Mouse (Mus musculus): ENCODE measurements at regions not wholly inside any gene's neighbourhood (a gene's known extent, or its start where the extent isn't known, plus 50 kb on each side); places are given as distances from the start of the nearest gene placed in this dataset.

DNA sequence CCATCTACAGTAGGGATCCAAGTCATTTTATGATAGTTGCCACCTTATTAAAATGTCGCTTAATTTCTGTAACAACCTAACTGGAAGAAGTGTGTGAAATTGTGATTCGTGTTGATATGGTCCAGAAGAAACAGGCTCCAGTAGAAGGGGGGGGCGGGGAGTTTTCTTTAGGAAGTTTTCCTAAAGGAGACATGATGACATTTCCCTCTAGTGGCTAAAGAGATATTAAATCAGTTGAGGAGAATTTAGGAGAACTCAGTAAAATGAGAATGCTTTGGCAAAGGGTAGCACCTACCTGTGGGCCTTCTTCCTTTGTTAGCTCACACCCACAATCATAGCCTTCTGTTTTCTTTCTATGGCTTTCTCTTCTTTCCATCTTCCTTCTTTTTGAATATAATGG is 107.7 kb downstream of the Tnfsf18 start:
- TF ChIP-seq CTCF (IDR thresholded peaks at IDR 0.05; ENCODE audit: low read depth): no peak
- no peak for TF ChIP-seq EP300 (IDR thresholded peaks at IDR 0.05; ENCODE audit: low read depth)
